Mouse (Mus musculus): ENCODE measurements around the gene H2afx.

- TF ChIP-seq POLR2A (IDR thresholded peaks at IDR 0.05; ENCODE audit: control insufficient read depth in 1 of 2, insufficient read depth in 1 of 2, low read depth in 1 of 2, low read length in 2 of 2, poor library complexity in 1 of 2) (no peak), CTCF (IDR thresholded peaks at IDR 0.05 in 2 of 3, conservative IDR thresholded peaks at IDR 0.05 in 1 of 3; ENCODE audit: control insufficient read depth in 1 of 3, insufficient read depth in 1 of 3, low read depth in 2 of 3, low read length in 3 of 3, poor library complexity in 1 of 3, severe bottlenecking in 1 of 3) (peak; percentile 68 to 73 (median 68)), CHD2 (IDR thresholded peaks at IDR 0.05; ENCODE audit: low read length) (no peak), BHLHE40 (IDR thresholded peaks at IDR 0.05; ENCODE audit: borderline replicate concordance, low read depth, low read length) (no peak), E2F4 (IDR thresholded peaks at IDR 0.05; ENCODE audit: borderline replicate concordance, low read depth, low read length) (no peak), MYC (IDR thresholded peaks at IDR 0.05; ENCODE audit: low read depth, low read length) (0 out of 2 replicates have a peak, but pooled peaks have one; percentile 40)
Observed at GRCm38 (mm10) chr9:44292490-44292889, 42.0 kb upstream of the H2afx start.

Measured in MEL (cell line).